Mouse (Mus musculus): ENCODE results near the gene Rdh9.
"Not testable (repeated sequence)": the region's sequence is repeated elsewhere in the genome, so short reads cannot be mapped to it uniquely, and the experiment has no call there.

- TF ChIP-seq GATA1 (IDR thresholded peaks at IDR 0.05; ENCODE audit: low read depth, low read length); CTCF (IDR thresholded peaks at IDR 0.05 in 2 of 3, conservative IDR thresholded peaks at IDR 0.05 in 1 of 3; ENCODE audit: control insufficient read depth in 1 of 3, insufficient read depth in 1 of 3, low read depth in 2 of 3, low read length in 3 of 3, poor library complexity in 1 of 3, severe bottlenecking in 1 of 3); CHD2 (IDR thresholded peaks at IDR 0.05; ENCODE audit: low read length); POLR2A (IDR thresholded peaks at IDR 0.05; ENCODE audit: control insufficient read depth in 1 of 2, insufficient read depth in 1 of 2, low read depth in 1 of 2, low read length in 2 of 2, poor library complexity in 1 of 2); NELFE (IDR thresholded peaks at IDR 0.05; ENCODE audit: low read depth, low read length); E2F4 (IDR thresholded peaks at IDR 0.05; ENCODE audit: borderline replicate concordance, low read depth, low read length); HCFC1 (IDR thresholded peaks at IDR 0.05; ENCODE audit: low read depth, low read length); NRF1 (IDR thresholded peaks at IDR 0.05; ENCODE audit: insufficient read depth, low read depth, low read length, poor library complexity, severe bottlenecking); ZMIZ1 (IDR thresholded peaks at IDR 0.05; ENCODE audit: low read depth, low read length); CHD1 (IDR thresholded peaks at IDR 0.05; ENCODE audit: low read depth, low read length); MAZ (IDR thresholded peaks at IDR 0.05; ENCODE audit: low read depth, low read length); USF2 (IDR thresholded peaks at IDR 0.05; ENCODE audit: borderline replicate concordance in 1 of 2, insufficient read depth in 1 of 2, low read depth in 1 of 2, low read length in 2 of 2); MEF2A (IDR thresholded peaks at IDR 0.05; ENCODE audit: extremely low read depth, insufficient replicate concordance, low read depth, low read length, poor library complexity, severe bottlenecking): not testable (repeated sequence)
Measured at GRCm38 (mm10) chr10:127762926-127763325, 13.3 kb upstream of the Rdh9 start.

Measured in MEL (cell line).